14 mouse cellular contexts compared by ENCODE assay signal in genomic region chrX:155375458-155375857, GRCm38 (mm10). TPM values are rescaled to one million over a fixed set of nuclear protein-coding genes. Genes with fewer than 3 reads are reported as not detected.
A peak's percentile ranks its signal among the peaks of the same experiment; 100 is the strongest.
DNase-seq lines count a peak whose midpoint lies in the region; ATAC-seq and TF ChIP-seq lines count a peak whose summit lies in the region.
"Had no signal": no experiment of that assay in that cellular context is flagged by ENCODE, and none has a peak within 500 bp of the region (broad histone marks: within the 10 kb centered on the region; RNA-seq: fewer than 3 reads in every experiment).

No protein-coding gene starts in this region.

- DNase-seq in gastrocnemius, adult 2 months: no peak
- no peak for DNase-seq in gastrocnemius, postnatal 4 days (ENCODE audit: low spot score in 2 of 2)
- peak; percentile 45 for DNase-seq in lung, embryonic 14.5 days
- DNase-seq in lung, adult 18-20 months: no peak
- peak; percentile 66 for DNase-seq in NIH3T3 (ENCODE audit: low read depth)
- DNase-seq in midbrain, postnatal 0 days (ENCODE audit: low spot score): peak; percentile 51
- no peak for DNase-seq in heart, postnatal 14 days
- no peak for DNase-seq in kidney, adult 11 months
- DNase-seq: adrenal gland, adult 2 months; cerebellum, adult 11-12 months; gastrocnemius, postnatal 36 days; liver had no signal

- H3K4me2 ChIP-seq in lung, embryonic 14.5 days: no peak overlapping the region
- H3K4me2 ChIP-seq in midbrain, postnatal 0 days (ENCODE audit: low read depth, low read length, poor library complexity, severe bottlenecking): no peak overlapping the region
- H3K4me2 ChIP-seq: hindbrain, embryonic 15.5 days; neural tube, embryonic 13.5 days had no signal

- H3K36me3 ChIP-seq in lung, embryonic 14.5 days (ENCODE audit: insufficient read depth): no peaks in the 10 kb centered on the region
- no peaks in the 10 kb centered on the region for H3K36me3 ChIP-seq in midbrain, postnatal 0 days (ENCODE audit: insufficient read depth, low read length)
- H3K36me3 ChIP-seq: hindbrain, embryonic 15.5 days; neural tube, embryonic 13.5 days had no signal

- intact Hi-C loops in gastrocnemius, adult 2 months (cut with DNase I): no loop called here
- intact Hi-C loops in heart, postnatal 14 days (cut with DNase I): no loop called here

- no peak overlapping the region for H3K9ac ChIP-seq in lung, embryonic 14.5 days
- no peak overlapping the region for H3K9ac ChIP-seq in midbrain, postnatal 0 days (replicated peaks; ENCODE audit: low read length, poor library complexity, severe bottlenecking)
- H3K9ac ChIP-seq: hindbrain, embryonic 15.5 days; neural tube, embryonic 13.5 days had no signal

- no peaks in the 10 kb centered on the region for H3K27me3 ChIP-seq in lung, embryonic 14.5 days (ENCODE audit: insufficient read depth, low read length)
- no peaks in the 10 kb centered on the region for H3K27me3 ChIP-seq in midbrain, postnatal 0 days (ENCODE audit: insufficient read depth, low read length)
- H3K27me3 ChIP-seq: hindbrain, embryonic 15.5 days; neural tube, embryonic 13.5 days had no signal

- peak; percentile 12; the same call in 1 of the 2 replicates for TF ChIP-seq CTCF in gastrocnemius, adult 2 months (IDR thresholded peaks at IDR 0.05)
- peak; percentile 42 for TF ChIP-seq CTCF in lung, embryonic 14.5 days (IDR thresholded peaks at IDR 0.05; ENCODE audit: low read depth)
- TF ChIP-seq CTCF in midbrain, postnatal 0 days (IDR thresholded peaks at IDR 0.05): peak; percentile 74

- H3K4me1 ChIP-seq in lung, embryonic 14.5 days (ENCODE audit: insufficient read depth): no peaks in the 10 kb centered on the region
- no peaks in the 10 kb centered on the region for H3K4me1 ChIP-seq in midbrain, postnatal 0 days (ENCODE audit: insufficient read depth, low read length)
- H3K4me1 ChIP-seq: hindbrain, embryonic 15.5 days; neural tube, embryonic 13.5 days had no signal

- H3K9me3 ChIP-seq in lung, embryonic 14.5 days (ENCODE audit: low read depth, low read length): no peaks in the 10 kb centered on the region
- H3K9me3 ChIP-seq in midbrain, postnatal 0 days (ENCODE audit: low read length): no peaks in the 10 kb centered on the region
- H3K9me3 ChIP-seq: hindbrain, embryonic 15.5 days; neural tube, embryonic 13.5 days had no signal

- no peak overlapping the region for H3K4me3 ChIP-seq in gastrocnemius, adult 2 months
- no peak overlapping the region for H3K4me3 ChIP-seq in lung, embryonic 14.5 days (ENCODE audit: low read depth, low read length)
- H3K4me3 ChIP-seq in midbrain, postnatal 0 days (ENCODE audit: low read depth, low read length): no peak overlapping the region
- H3K4me3 ChIP-seq: hindbrain, embryonic 15.5 days; neural tube, embryonic 13.5 days had no signal

- no peak overlapping the region for H3K27ac ChIP-seq in gastrocnemius, adult 2 months
- no peak overlapping the region for H3K27ac ChIP-seq in lung, embryonic 14.5 days (ENCODE audit: low read depth)
- H3K27ac ChIP-seq in midbrain, postnatal 0 days (ENCODE audit: low read depth, low read length): no peak overlapping the region
- H3K27ac ChIP-seq: hindbrain, embryonic 15.5 days; neural tube, embryonic 13.5 days had no signal

- ATAC-seq in lung, embryonic 14.5 days (ENCODE audit: insufficient read depth): no peak
- ATAC-seq in midbrain, postnatal 0 days (ENCODE audit: low FRiP score): no peak

- 20% methylated on average over 1 of the region's 1 CpGs for WGBS in lung, embryonic 14.5 days
- WGBS in midbrain, postnatal 0 days: 38% methylated on average over 1 of the region's 1 CpGs

RNA-seq across cellular contexts. Expression of gene Prdx4, which starts 34.9 kb away (rescaled TPM):
- 10 to 100 TPM in 1 of 2 experiments, 1 to 10 TPM in 1; 5.1 to 10.5 TPM for total RNA-seq in gastrocnemius, adult 2 months (2021)
- total RNA-seq in gastrocnemius, postnatal 4 days (2021): 100 to 1,000 TPM in 1 of 2 experiments, 10 to 100 TPM in 1; 91.9 to 101 TPM
- polyA plus RNA-seq in lung, embryonic 14.5 days (2014; fragmentation: Nextera tagmentation; extraction: Ambion mirVana): 385 and 389 TPM in 2 replicates
- 61.7 and 74.6 TPM in 2 replicates for total RNA-seq in midbrain, postnatal 0 days (2014; rRNA removed)
- 89.2 and 89.7 TPM in 2 replicates for polyA plus RNA-seq in midbrain, postnatal 0 days (2015; fragmentation: Nextera tagmentation; extraction: Ambion mirVana)
- 10 to 100 TPM; 32.1 to 34.6 TPM for total RNA-seq in heart, postnatal 14 days (2021)

Comparison
In these comparisons a context has a peak if more than half of its experiments do, and no peak if none do; other contexts are left out.
1. DNase-seq: peak in lung, embryonic 14.5 days (single experiment), NIH3T3 (single experiment) and midbrain, postnatal 0 days (single experiment); none in gastrocnemius, adult 2 months (single experiment), gastrocnemius, postnatal 4 days (0 of 2), lung, adult 18-20 months (0 of 2), heart, postnatal 14 days (0 of 2) and kidney, adult 11 months (single experiment).
2. CTCF ChIP-seq: peak in every context shown above with its lines; median percentile 74 in midbrain, postnatal 0 days; 42 in lung, embryonic 14.5 days; 12 in gastrocnemius, adult 2 months.